Mouse (Mus musculus) limb, embryonic 10.5 days (tissue): ENCODE measurements around the gene Vmn2r85. TPM values are rescaled to one million over a fixed set of nuclear protein-coding genes. Genes with fewer than 3 reads are reported as not detected.

Experiments
- DNase-seq: peaks from one replicate; pipeline ENCODE4 v3.0.0-alpha.2; 2017; ENCODE audit warnings: low spot score
- H3K27ac ChIP-seq: fragments of 300-500 bp; sonication (generic); 2 replicates; pipeline ENCODE4 v1.5.1; 2016; ENCODE audit warnings: mild to moderate bottlenecking
- H3K27me3 ChIP-seq: fragments of 300-500 bp; sonication (generic); 2 replicates; pipeline ENCODE4 v1.6.1; 2016; ENCODE audit warnings: low read depth, mild to moderate bottlenecking; ENCODE audit not compliant: poor library complexity, severe bottlenecking
- H3K36me3 ChIP-seq: fragments of 300-500 bp; sonication (generic); 2 replicates; pipeline ENCODE4 v1.6.1; 2016; ENCODE audit warnings: mild to moderate bottlenecking, moderate library complexity
- H3K4me1 ChIP-seq: fragments of 300-500 bp; sonication (generic); 2 replicates; pipeline ENCODE4 v1.6.1; 2016
- H3K4me3 ChIP-seq: fragments of 300-500 bp; sonication (generic); 2 replicates; pipeline ENCODE4 v1.5.1; 2016; ENCODE audit warnings: mild to moderate bottlenecking, moderate library complexity
- H3K9me3 ChIP-seq: fragments of 300-500 bp; sonication (generic); replicated peaks from 2 replicates; pipeline ENCODE4 v1.6.1; 2016; ENCODE audit warnings: mild to moderate bottlenecking
- WGBS: fragments of 180-500 bp; shearing (Covaris S2); methylation state at CpG from one replicate; pipeline ENCODE4 v1.1.7; 2016; 5-methylcytosine and 5-hydroxymethylcytosine counted together
- polyA plus RNA-seq: library from polyadenylated mRNA; unstranded; fragments of >200 nt; fragmentation: Nextera tagmentation; extraction: Ambion mirVana; gene quantifications from 2 replicates; pipeline ENCODE4 v1.2.1, GENCODE M21; 2016

The Vmn2r85 gene
- polyA plus RNA-seq, 1 experiment from 2014 or later: not detected

- Histone ChIP-seq H3K27ac (no peak overlapping the region), H3K4me1 (no peaks in the 10 kb centered on the region), H3K27me3 (no peaks in the 10 kb centered on the region), H3K36me3 (no peaks in the 10 kb centered on the region), H3K4me3 (no peak overlapping the region), H3K9me3 (no peaks in the 10 kb centered on the region)
- 68% methylated on average over 1 of the region's 1 CpGs for WGBS
- DNase-seq: no peak
Measured at GRCm38 (mm10) chr10:130371644-130372043, 57.9 kb downstream of the Vmn2r85 start.

- no peaks in the 10 kb centered on the region for H3K36me3 ChIP-seq
- no peaks in the 10 kb centered on the region for H3K9me3 ChIP-seq
- H3K4me1 ChIP-seq: no peaks in the 10 kb centered on the region
- DNase-seq: no peak
- no peak overlapping the region for H3K27ac ChIP-seq
- WGBS: 95% methylated on average over 2 of the region's 2 CpGs
- no peaks in the 10 kb centered on the region for H3K27me3 ChIP-seq
- H3K4me3 ChIP-seq: no peak overlapping the region
Measured at GRCm38 (mm10) chr10:130370005-130370682, 59.4 kb downstream of the Vmn2r85 start.

- H3K27me3 ChIP-seq: no peaks in the 10 kb centered on the region
- no peaks in the 10 kb centered on the region for H3K36me3 ChIP-seq
- no peaks in the 10 kb centered on the region for H3K4me1 ChIP-seq
- no peak overlapping the region for H3K4me3 ChIP-seq
- no peaks in the 10 kb centered on the region for H3K9me3 ChIP-seq
- no peak for DNase-seq
- H3K27ac ChIP-seq: no peak overlapping the region
Measured at GRCm38 (mm10) chr10:130368384-130368783, 61.1 kb downstream of the Vmn2r85 start.

GRCm38 (mm10) chr10:130364766-130365165 lies 64.7 kb downstream of the Vmn2r85 start:
- no peak for DNase-seq
- H3K36me3 ChIP-seq: no peaks in the 10 kb centered on the region
- H3K4me1 ChIP-seq: no peaks in the 10 kb centered on the region
- no peak overlapping the region for H3K4me3 ChIP-seq
- H3K9me3 ChIP-seq: no peaks in the 10 kb centered on the region
- H3K27me3 ChIP-seq: no peaks in the 10 kb centered on the region
- no peak overlapping the region for H3K27ac ChIP-seq

Other genes with a start within 250 kb of the Vmn2r85 start
- not detected in 2 replicates for gene Olfr826, start 245.5 kb downstream of the Vmn2r85 start, polyA plus RNA-seq
- gene Olfr827, start 215.3 kb downstream of the Vmn2r85 start, polyA plus RNA-seq: not detected in 2 replicates
- 0.05 and 0.11 TPM in 2 replicates for gene Neurod4, start 149.5 kb downstream of the Vmn2r85 start, polyA plus RNA-seq
- 0.19 TPM in 1 of 2 replicates, not detected in the other for gene Tespa1, start 106.8 kb downstream of the Vmn2r85 start, polyA plus RNA-seq
- not detected in 2 replicates for gene Vmn2r84, start 35.4 kb downstream of the Vmn2r85 start, polyA plus RNA-seq
- not detected in 2 replicates for gene Vmn2r86, start 26.3 kb upstream of the Vmn2r85 start, polyA plus RNA-seq
- not detected in 2 replicates for gene Vmn2r87, start 67.7 kb upstream of the Vmn2r85 start, polyA plus RNA-seq